Mouse (Mus musculus): ENCODE measurements around the gene Wfdc2.

Wfdc2 gene

GRCm38 (mm10) chr2:164562391-164563188 lies at the start of gene Wfdc2:
Gene Wfdc2 (plus strand): TSS chr2:164562413.
- peak; percentile 61 for DNase-seq (ENCODE audit: low spot score)

- no peak for DNase-seq (ENCODE audit: low spot score)
These were observed 48.8 kb upstream of the Wfdc2 start for GRCm38 (mm10) chr2:164513389-164513788.

- DNase-seq (ENCODE audit: low spot score), result no peak
These were observed 47.3 kb upstream of the Wfdc2 start for GRCm38 (mm10) chr2:164514916-164515315.

GRCm38 (mm10) chr2:164515897-164516296 lies 46.3 kb upstream of the Wfdc2 start:
- DNase-seq (ENCODE audit: low spot score), result no peak

GRCm38 (mm10) chr2:164516592-164516991 lies 45.6 kb upstream of the Wfdc2 start:
- no peak for DNase-seq (ENCODE audit: low spot score)

GRCm38 (mm10) chr2:164517485-164518221 lies 44.6 kb upstream of the Wfdc2 start:
- peak; percentile 75 for DNase-seq (ENCODE audit: low spot score)

- DNase-seq (ENCODE audit: low spot score), result no peak
These were observed 43.7 kb upstream of the Wfdc2 start for GRCm38 (mm10) chr2:164518266-164519170.

GRCm38 (mm10) chr2:164519171-164519526 lies 43.1 kb upstream of the Wfdc2 start:
- DNase-seq (ENCODE audit: low spot score), result no peak

- DNase-seq (ENCODE audit: low spot score), result peak; percentile 75
These were observed 41.4 kb upstream of the Wfdc2 start for GRCm38 (mm10) chr2:164520782-164521181.

GRCm38 (mm10) chr2:164521841-164522240 lies 40.4 kb upstream of the Wfdc2 start:
- DNase-seq (ENCODE audit: low spot score), result no peak

- DNase-seq (ENCODE audit: low spot score), result no peak
These were observed 39.9 kb upstream of the Wfdc2 start for GRCm38 (mm10) chr2:164522280-164522679.

GRCm38 (mm10) chr2:164523301-164523773 lies 38.9 kb upstream of the Wfdc2 start:
- no peak for DNase-seq (ENCODE audit: low spot score)

GRCm38 (mm10) chr2:164528557-164528956 lies 33.7 kb upstream of the Wfdc2 start:
- DNase-seq (ENCODE audit: low spot score), result no peak

- peak; percentile 82 for DNase-seq (ENCODE audit: low spot score)
These were observed 31.0 kb upstream of the Wfdc2 start for GRCm38 (mm10) chr2:164531169-164531568.

- no peak for DNase-seq (ENCODE audit: low spot score)
These were observed 27.9 kb upstream of the Wfdc2 start for GRCm38 (mm10) chr2:164534315-164534714.

GRCm38 (mm10) chr2:164537003-164537402 lies 25.2 kb upstream of the Wfdc2 start:
- DNase-seq (ENCODE audit: low spot score), result no peak

- DNase-seq (ENCODE audit: low spot score), result no peak
These were observed 21.4 kb upstream of the Wfdc2 start for GRCm38 (mm10) chr2:164540652-164541427.

GRCm38 (mm10) chr2:164542132-164542531 lies 20.1 kb upstream of the Wfdc2 start:
- no peak for DNase-seq (ENCODE audit: low spot score)

- no peak for DNase-seq (ENCODE audit: low spot score)
These were observed 19.6 kb upstream of the Wfdc2 start for GRCm38 (mm10) chr2:164542598-164542997.

GRCm38 (mm10) chr2:164543745-164544144 lies 18.5 kb upstream of the Wfdc2 start:
- DNase-seq (ENCODE audit: low spot score), result no peak

GRCm38 (mm10) chr2:164544454-164545097 lies 17.6 kb upstream of the Wfdc2 start:
- no peak for DNase-seq (ENCODE audit: low spot score)
